Mouse (Mus musculus): ENCODE results near the gene Kcnj1. TPM values are rescaled to one million over a fixed set of nuclear protein-coding genes. Genes with fewer than 3 reads are reported as not detected.

The Kcnj1 gene
- total RNA-seq, 2 experiments from 2014 or later = not detected

DNA sequence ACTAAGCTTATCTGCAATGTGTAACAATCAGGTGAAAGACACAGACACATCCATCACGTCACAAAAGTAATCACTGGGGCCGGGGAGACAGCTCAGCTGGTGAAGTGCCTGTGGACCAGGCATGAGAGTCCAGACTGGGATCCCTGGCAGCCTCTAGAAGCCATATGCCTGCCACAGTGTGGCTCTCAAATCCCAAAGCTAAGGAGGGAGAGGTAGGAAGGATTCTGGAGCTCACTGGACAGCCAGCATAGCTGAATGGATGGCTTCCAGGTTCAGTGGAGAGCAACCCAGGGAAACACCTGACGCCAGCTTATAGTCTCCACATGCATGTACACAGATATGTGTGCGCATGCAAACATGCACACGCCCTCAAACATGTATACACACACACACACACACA lies 76.5 kb downstream of the Kcnj1 start:
- no peak for DNase-seq

Other genes with a start within 250 kb of the Kcnj1 start
- gene Kcnj5, start 28.1 kb upstream of the Kcnj1 start, total RNA-seq (2021) = under 1 TPM; 0.33 TPM
- gene Fli1, start 170.4 kb downstream of the Kcnj1 start, total RNA-seq (2021) = 10 to 100 TPM; 37.9 to 41.2 TPM